Mouse (Mus musculus) midbrain, embryonic 15.5 days (tissue): ENCODE measurements at regions not wholly inside any gene's neighbourhood (a gene's known extent, or its start where the extent isn't known, plus 50 kb on each side); places are given as distances from the start of the nearest gene placed in this dataset.

Source experiments
- ATAC-seq: fragments of 200-750 bp; cut with Nextera tagmentation; replicated peaks from 2 replicates; pipeline ENCODE4 v1.8.0; 2017; ENCODE audit warnings: moderate TSS enrichment
- H3K27ac ChIP-seq: fragments of 300-500 bp; sonication (generic); 2 replicates; pipeline ENCODE4 v1.5.1; 2015; ENCODE audit warnings: mild to moderate bottlenecking, inconsistent platforms
- H3K27me3 ChIP-seq: fragments of 300-500 bp; sonication (generic); replicated peaks from 2 replicates; pipeline ENCODE4 v1.6.1; 2015; ENCODE audit warnings: inconsistent platforms
- H3K36me3 ChIP-seq: fragments of 300-500 bp; sonication (generic); replicated peaks from 2 replicates; pipeline ENCODE4 v1.6.1; 2015; ENCODE audit warnings: inconsistent platforms
- H3K4me1 ChIP-seq: fragments of 300-500 bp; sonication (generic); 2 replicates; pipeline ENCODE4 v1.6.1; 2015; ENCODE audit warnings: inconsistent platforms
- H3K4me2 ChIP-seq: fragments of 300-500 bp; sonication (generic); 2 replicates; pipeline ENCODE4 v1.6.1; 2015; ENCODE audit warnings: inconsistent platforms, mild to moderate bottlenecking, moderate library complexity
- H3K4me3 ChIP-seq: fragments of 300-500 bp; sonication (generic); 2 replicates; pipeline ENCODE4 v1.5.1; 2015; ENCODE audit warnings: mild to moderate bottlenecking, inconsistent platforms
- H3K9ac ChIP-seq: fragments of 300-500 bp; sonication (generic); 2 replicates; pipeline ENCODE4 v1.6.1; 2015; ENCODE audit warnings: mild to moderate bottlenecking, inconsistent platforms
- H3K9me3 ChIP-seq: fragments of 300-500 bp; sonication (generic); 2 replicates; pipeline ENCODE4 v1.6.1; 2016; ENCODE audit warnings: inconsistent platforms
- WGBS: fragments of 180-500 bp; shearing (Covaris S2); methylation state at CpG from one replicate; pipeline ENCODE4 v1.1.7; 2015; ENCODE audit warnings: mixed read lengths; 5-methylcytosine and 5-hydroxymethylcytosine counted together

- Histone ChIP-seq H3K4me3 (no peak overlapping the region), H3K9ac (peak overlapping the region; percentile 31; the same call in 1 of the 2 replicates), H3K36me3 (no peaks in the 10 kb centered on the region), H3K9me3 (no peaks in the 10 kb centered on the region), H3K4me2 (no peak overlapping the region), H3K27me3 (peaks cover 8% of the 10 kb centered on the region), H3K27ac (0 out of 2 replicates have a peak overlapping the region, but pooled peaks have one; percentile 15), H3K4me1 (peaks cover 14% of the 10 kb centered on the region; the same call in 1 of the 2 replicates)
- no peak; the same call in 1 of the 2 replicates for ATAC-seq
- WGBS, result 72% methylated on average over 7 of the region's 7 CpGs
These were observed 151.5 kb upstream of the Dnajc19 start for GRCm38 (mm10) chr3:34232329-34233250.

GRCm38 (mm10) chr3:34231593-34232328 lies 150.6 kb upstream of the Dnajc19 start:
- Histone ChIP-seq H3K27me3 (peaks cover 8% of the 10 kb centered on the region), H3K9ac (peak overlapping the region; percentile 31; the same call in 1 of the 2 replicates), H3K4me3 (no peak overlapping the region), H3K36me3 (no peaks in the 10 kb centered on the region), H3K4me2 (no peak overlapping the region), H3K9me3 (no peaks in the 10 kb centered on the region), H3K4me1 (peaks cover 14% of the 10 kb centered on the region; the same call in 1 of the 2 replicates), H3K27ac (no peak overlapping the region)
- ATAC-seq, result peak; percentile 92
- 54% methylated on average over 9 of the region's 9 CpGs for WGBS

- ATAC-seq, result no peak
- no peaks in the 10 kb centered on the region for H3K36me3 ChIP-seq
- H3K9me3 ChIP-seq, result no peaks in the 10 kb centered on the region
- no peak overlapping the region for H3K9ac ChIP-seq
- no peaks in the 10 kb centered on the region for H3K27me3 ChIP-seq
- no peak overlapping the region for H3K27ac ChIP-seq
- H3K4me1 ChIP-seq, result no peaks in the 10 kb centered on the region
- 90% methylated on average over 10 of the region's 10 CpGs for WGBS
- H3K4me3 ChIP-seq, result no peak overlapping the region
- no peak overlapping the region for H3K4me2 ChIP-seq
These were observed 141.2 kb upstream of the Dnajc19 start for GRCm38 (mm10) chr3:34222291-34222690.

- Histone ChIP-seq H3K36me3 (no peaks in the 10 kb centered on the region), H3K4me3 (no peak overlapping the region), H3K27me3 (no peaks in the 10 kb centered on the region), H3K4me2 (no peak overlapping the region), H3K9me3 (no peaks in the 10 kb centered on the region), H3K4me1 (no peaks in the 10 kb centered on the region), H3K9ac (no peak overlapping the region), H3K27ac (no peak overlapping the region)
- 57% methylated on average over 10 of the region's 10 CpGs for WGBS
- ATAC-seq, result no peak
These were observed 138.7 kb upstream of the Dnajc19 start for GRCm38 (mm10) chr3:34219741-34220310.

- Histone ChIP-seq H3K9me3 (no peaks in the 10 kb centered on the region), H3K27ac (no peak overlapping the region), H3K4me3 (no peak overlapping the region), H3K4me1 (no peaks in the 10 kb centered on the region), H3K36me3 (no peaks in the 10 kb centered on the region), H3K9ac (no peak overlapping the region), H3K27me3 (no peaks in the 10 kb centered on the region), H3K4me2 (no peak overlapping the region)
- ATAC-seq, result no peak
- WGBS, result 89% methylated on average over 2 of the region's 2 CpGs
These were observed 138.0 kb upstream of the Dnajc19 start for GRCm38 (mm10) chr3:34219096-34219495.

- Histone ChIP-seq H3K4me1 (no peaks in the 10 kb centered on the region), H3K4me3 (no peak overlapping the region), H3K36me3 (no peaks in the 10 kb centered on the region), H3K27ac (no peak overlapping the region), H3K9me3 (no peaks in the 10 kb centered on the region), H3K27me3 (no peaks in the 10 kb centered on the region), H3K4me2 (no peak overlapping the region), H3K9ac (no peak overlapping the region)
- WGBS, result 81% methylated on average over 4 of the region's 4 CpGs
- no peak for ATAC-seq
These were observed 136.8 kb upstream of the Dnajc19 start for GRCm38 (mm10) chr3:34217911-34218310.

- H3K4me2 ChIP-seq, result no peak overlapping the region
- H3K27ac ChIP-seq, result no peak overlapping the region
- no peaks in the 10 kb centered on the region for H3K36me3 ChIP-seq
- no peak for ATAC-seq
- no peak overlapping the region for H3K9ac ChIP-seq
- 83% methylated on average over 6 of the region's 6 CpGs for WGBS
- no peaks in the 10 kb centered on the region for H3K9me3 ChIP-seq
- no peaks in the 10 kb centered on the region for H3K4me1 ChIP-seq
- no peaks in the 10 kb centered on the region for H3K27me3 ChIP-seq
- H3K4me3 ChIP-seq, result no peak overlapping the region
These were observed 133.1 kb upstream of the Dnajc19 start for GRCm38 (mm10) chr3:34214233-34214632.

GRCm38 (mm10) chr3:34206454-34206853 lies 125.3 kb upstream of the Dnajc19 start:
- Histone ChIP-seq H3K4me3 (no peak overlapping the region), H3K4me2 (no peak overlapping the region), H3K36me3 (no peaks in the 10 kb centered on the region), H3K27ac (no peak overlapping the region), H3K27me3 (no peaks in the 10 kb centered on the region), H3K4me1 (no peaks in the 10 kb centered on the region), H3K9me3 (no peaks in the 10 kb centered on the region), H3K9ac (no peak overlapping the region)
- no peak for ATAC-seq
- whole genome bisulfite sequencing, result 92% methylated on average over 3 of the region's 3 CpGs

- no peaks in the 10 kb centered on the region; the same call in 1 of the 2 replicates for H3K27me3 ChIP-seq
- no peaks in the 10 kb centered on the region for H3K36me3 ChIP-seq
- no peak; the same call in 1 of the 2 replicates for ATAC-seq
- peak overlapping the region; percentile 27 for H3K4me2 ChIP-seq
- no peak overlapping the region for H3K27ac ChIP-seq
- peak overlapping the region; percentile 22; the same call in 1 of the 2 replicates for H3K4me3 ChIP-seq
- WGBS, result 34% methylated on average over 8 of the region's 8 CpGs
- peaks cover 20% of the 10 kb centered on the region for H3K4me1 ChIP-seq
- no peaks in the 10 kb centered on the region for H3K9me3 ChIP-seq
- H3K9ac ChIP-seq, result no peak overlapping the region
These were observed 117.1 kb upstream of the Dnajc19 start for GRCm38 (mm10) chr3:34198228-34198627.

- Histone ChIP-seq H3K4me3 (peak overlapping the region; percentile 24), H3K9me3 (no peaks in the 10 kb centered on the region), H3K4me1 (peaks cover 20% of the 10 kb centered on the region), H3K27ac (peak overlapping the region; percentile 56), H3K36me3 (no peaks in the 10 kb centered on the region), H3K27me3 (no peaks in the 10 kb centered on the region; the same call in none of the 2 replicates), H3K9ac (no peak overlapping the region), H3K4me2 (peak overlapping the region; percentile 35)
- WGBS, result 14% methylated on average over 10 of the region's 10 CpGs
- ATAC-seq, result no peak
These were observed 116.0 kb upstream of the Dnajc19 start for GRCm38 (mm10) chr3:34197163-34197455.

- no peaks in the 10 kb centered on the region; the same call in none of the 2 replicates for H3K27me3 ChIP-seq
- H3K9ac ChIP-seq, result no peak overlapping the region
- H3K4me1 ChIP-seq, result peaks cover 20% of the 10 kb centered on the region
- peak overlapping the region; percentile 24 for H3K4me3 ChIP-seq
- no peak; the same call in 1 of the 2 replicates for ATAC-seq
- WGBS, result 14% methylated on average over 22 of the region's 22 CpGs
- no peaks in the 10 kb centered on the region for H3K36me3 ChIP-seq
- H3K9me3 ChIP-seq, result no peaks in the 10 kb centered on the region
- peak overlapping the region; percentile 35 for H3K4me2 ChIP-seq
- H3K27ac ChIP-seq, result peak overlapping the region; percentile 56
These were observed 115.5 kb upstream of the Dnajc19 start for GRCm38 (mm10) chr3:34196451-34197162.
